Mouse (Mus musculus) lung, adult 2 months (tissue): ENCODE data around the gene Ero1l. TPM values are rescaled to one million over a fixed set of nuclear protein-coding genes. Genes with fewer than 3 reads are reported as not detected.

ENCODE experiments used
- DNase-seq: peaks from one replicate; pipeline ENCODE4 v3.0.0; 2022
- H3K4me1 ChIP-seq: fragments of 200-500 bp; 2 replicates; pipeline ENCODE4 v1.6.1; 2011; ENCODE audit warnings: low read length; ENCODE audit not compliant: control insufficient read depth, insufficient read depth
- H3K4me3 ChIP-seq: fragments of 200-500 bp; replicated peaks from 2 replicates; pipeline ENCODE3; 2011; ENCODE audit warnings: low read depth, mild to moderate bottlenecking, control low read depth, low read length; ENCODE audit errors: extremely low read depth
- CTCF ChIP-seq: fragments of 200-500 bp; IDR thresholded peaks from 2 replicates; pipeline ENCODE4 v1.5.1; 2011; ENCODE audit warnings: mild to moderate bottlenecking, low read length, control low read depth; ENCODE audit not compliant: insufficient read depth
- POLR2A ChIP-seq: fragments of 200-500 bp; IDR thresholded peaks from 2 replicates; pipeline ENCODE4 v1.6.1; 2011; ENCODE audit warnings: low read depth, mild to moderate bottlenecking, control low read depth, low read length, borderline replicate concordance; ENCODE audit errors: extremely low read depth
- WGBS: fragments of 180-500 bp; shearing (Covaris S2); methylation state at CpG from one replicate; pipeline ENCODE4 v1.1.7; 2018; 5-methylcytosine and 5-hydroxymethylcytosine counted together
- polyA plus RNA-seq: library from polyadenylated mRNA; depleted of rRNA; stranded (reverse); fragments of >200 nt; gene quantifications from 2 replicates; pipeline ENCODE4 v1.2.3, GENCODE M21; 2012

Ero1l gene
- polyA plus RNA-seq, 1 experiment: 11.0 TPM

DNA sequence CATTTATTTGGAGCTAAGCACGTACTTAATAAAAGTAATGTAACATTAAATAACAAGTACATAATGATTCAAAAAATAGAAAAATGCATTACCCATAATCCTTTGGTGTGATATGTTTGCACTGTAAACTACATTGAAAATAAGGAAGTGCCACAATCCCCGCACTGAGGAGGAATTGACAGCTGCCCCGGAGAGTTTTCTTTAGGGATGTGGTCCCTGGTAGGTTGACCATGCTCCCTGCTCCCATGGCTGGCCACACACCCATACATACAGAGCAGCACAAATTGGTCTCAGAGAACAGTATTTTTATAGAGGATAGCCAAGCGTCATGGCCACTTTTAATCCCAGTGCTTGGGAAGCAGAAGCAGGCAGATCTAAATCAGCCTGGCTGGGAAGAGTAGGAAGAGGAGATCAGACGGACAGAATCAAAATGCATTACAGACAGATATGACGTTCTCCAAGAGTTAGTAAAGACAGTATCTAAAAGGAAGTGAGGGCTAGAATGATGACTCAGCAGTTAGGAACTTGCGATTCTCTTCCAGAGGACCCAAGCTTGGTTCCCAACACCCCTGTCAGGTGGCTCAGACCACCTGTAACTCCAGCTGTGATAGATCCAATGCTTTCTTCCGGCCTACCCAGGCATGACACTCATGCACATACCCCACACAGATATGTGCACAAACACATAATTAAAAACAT is 10.8 kb downstream of the Ero1l start:
- no peak for TF ChIP-seq CTCF
- TF ChIP-seq POLR2A: no peak
- Histone ChIP-seq H3K4me3 (no peak overlapping the region), H3K4me1 (no peaks in the 10 kb centered on the region; the same call in 1 of the 2 replicates)
- 81% methylated on average over 8 of the region's 8 CpGs for WGBS
- DNase-seq: no peak

DNA sequence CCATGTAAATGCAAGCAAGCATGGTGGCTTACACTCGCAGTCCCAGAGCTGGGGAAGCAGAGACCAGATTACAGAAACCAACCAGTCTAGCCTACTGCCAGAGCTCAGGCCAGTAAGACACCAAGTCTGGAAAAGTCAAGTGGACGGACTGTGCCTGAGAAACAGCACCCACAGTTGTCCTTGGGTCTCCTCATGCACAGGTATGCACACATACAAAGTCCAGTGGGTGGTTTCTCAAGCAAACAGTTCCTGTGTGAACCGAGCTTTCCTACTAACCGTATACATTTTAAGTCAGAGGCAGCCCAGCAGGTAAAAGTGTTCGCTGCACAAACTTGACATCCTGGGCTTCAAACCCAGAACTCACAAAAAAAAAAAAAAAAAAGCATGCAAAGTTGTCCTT is 12.7 kb downstream of the Ero1l start:
- WGBS: 88% methylated on average over 5 of the region's 5 CpGs
- no peak overlapping the region for H3K4me3 ChIP-seq
- TF ChIP-seq CTCF (no peak), POLR2A (no peak)
- DNase-seq: no peak
- no peaks in the 10 kb centered on the region; the same call in 1 of the 2 replicates for H3K4me1 ChIP-seq

GRCm38 (mm10) chr14:45304389-45304788 is 14.2 kb downstream of the Ero1l start:
- WGBS: 77% methylated on average over 4 of the region's 4 CpGs
- no peaks in the 10 kb centered on the region for H3K4me1 ChIP-seq
- no peak for TF ChIP-seq CTCF
- TF ChIP-seq POLR2A: no peak
- no peak for DNase-seq
- no peak overlapping the region for H3K4me3 ChIP-seq

DNA sequence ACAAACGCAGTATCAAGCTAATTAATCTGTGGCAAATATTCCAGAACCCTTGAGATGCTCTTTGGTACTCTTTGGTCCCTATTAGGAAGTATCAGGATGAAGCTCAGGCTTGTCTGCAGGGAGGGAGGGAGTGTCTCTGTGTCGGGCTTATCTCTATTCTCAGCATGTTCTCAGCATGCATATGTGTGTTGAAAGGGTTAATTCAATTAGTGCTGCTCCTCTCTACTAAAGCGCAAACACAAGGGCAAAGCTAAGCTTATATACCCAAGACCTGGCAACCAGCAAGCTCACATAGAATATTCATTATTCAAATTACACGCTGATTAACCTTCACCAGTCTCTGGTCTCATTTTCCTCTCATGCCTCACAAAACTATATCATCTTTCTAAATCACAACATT is 14.6 kb downstream of the Ero1l start:
- Histone ChIP-seq H3K4me1 (no peaks in the 10 kb centered on the region), H3K4me3 (no peak overlapping the region)
- TF ChIP-seq CTCF (no peak), POLR2A (no peak)
- DNase-seq: no peak
- WGBS: 75% methylated on average over 4 of the region's 4 CpGs

GRCm38 (mm10) chr14:45291608-45292007 is 27.0 kb downstream of the Ero1l start:
- 72% methylated on average over 4 of the region's 4 CpGs for WGBS
- H3K4me3 ChIP-seq: no peak overlapping the region
- TF ChIP-seq POLR2A (no peak), CTCF (no peak)
- no peak for DNase-seq
- no peaks in the 10 kb centered on the region for H3K4me1 ChIP-seq

DNA sequence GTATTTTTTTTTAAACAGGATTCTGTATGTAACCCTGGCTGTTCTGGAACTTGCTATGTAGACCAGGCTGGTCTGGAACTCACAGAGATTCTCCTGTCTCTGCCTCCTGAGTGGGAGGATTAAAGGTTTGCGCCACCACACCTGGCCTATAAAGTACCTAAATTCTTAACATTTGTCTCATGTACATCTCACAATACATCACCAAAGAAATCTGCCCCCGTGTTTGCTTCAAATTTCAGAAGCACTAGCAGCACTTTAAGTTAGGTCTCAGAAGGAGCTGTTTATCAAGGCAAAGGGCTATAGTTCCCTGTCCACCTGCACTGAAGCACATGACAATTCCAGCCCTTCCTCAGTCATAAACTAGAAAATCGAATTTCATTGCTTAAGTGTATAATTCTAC is 36.5 kb downstream of the Ero1l start:
- no peak for TF ChIP-seq CTCF
- no peak for TF ChIP-seq POLR2A
- Histone ChIP-seq H3K4me3 (no peak overlapping the region), H3K4me1 (no peaks in the 10 kb centered on the region)
- WGBS: 80% methylated on average over 3 of the region's 3 CpGs
- no peak for DNase-seq

- Histone ChIP-seq H3K4me3 (no peak overlapping the region), H3K4me1 (no peaks in the 10 kb centered on the region)
- DNase-seq: no peak
- whole genome bisulfite sequencing: 91% methylated on average over 6 of the region's 6 CpGs
- TF ChIP-seq POLR2A (no peak), CTCF (no peak)
Measured at GRCm38 (mm10) chr14:45275816-45276215, 42.8 kb downstream of the Ero1l start.

GRCm38 (mm10) chr14:45263831-45264592 is 54.6 kb downstream of the Ero1l start:
- TF ChIP-seq POLR2A (no peak), CTCF (no peak)
- 82% methylated on average over 3 of the region's 3 CpGs for WGBS
- no peak for DNase-seq
- H3K4me1 ChIP-seq: no peaks in the 10 kb centered on the region
- H3K4me3 ChIP-seq: no peak overlapping the region

DNA sequence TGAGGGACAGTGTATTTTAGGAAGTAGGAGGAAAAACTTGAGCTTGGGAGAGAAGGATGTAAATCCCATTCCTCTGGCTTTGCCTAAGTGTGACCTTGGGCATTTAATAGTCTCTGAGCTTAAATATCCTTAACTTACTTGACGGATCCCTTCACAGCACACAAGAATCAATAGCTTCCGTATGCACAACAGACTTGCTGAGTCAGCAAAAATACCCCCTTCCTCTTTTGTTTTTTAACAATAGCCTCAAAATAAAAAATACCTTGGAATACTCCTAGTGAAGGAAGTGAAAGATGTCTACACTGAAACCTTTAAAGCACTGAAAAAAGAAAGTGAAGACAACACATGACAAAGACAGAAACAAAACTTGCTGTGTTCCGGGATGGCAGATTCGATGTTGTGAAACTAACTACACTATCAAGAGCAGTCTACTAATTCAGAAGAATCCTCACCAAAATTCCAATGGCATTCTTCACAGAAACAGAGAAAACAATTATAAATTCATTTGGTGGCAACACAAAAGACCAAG is 67.0 kb downstream of the Ero1l start:
- Histone ChIP-seq H3K4me3 (no peak overlapping the region), H3K4me1 (no peaks in the 10 kb centered on the region)
- no peak for DNase-seq
- 85% methylated on average over 4 of the region's 4 CpGs for WGBS
- TF ChIP-seq POLR2A (no peak), CTCF (no peak)

GRCm38 (mm10) chr14:45241613-45242012 is 77.0 kb downstream of the Ero1l start:
- WGBS: 64% methylated on average over 1 of the region's 1 CpGs
- no peak for DNase-seq
- Histone ChIP-seq H3K4me1 (no peaks in the 10 kb centered on the region), H3K4me3 (no peak overlapping the region)
- TF ChIP-seq POLR2A: no peak
- peak; percentile 13; the same call in 1 of the 2 replicates for TF ChIP-seq CTCF
